Mouse (Mus musculus) forebrain, embryonic 11.5 days (tissue): ENCODE measurements around the gene Gm13691. TPM values are rescaled to one million over a fixed set of nuclear protein-coding genes. Genes with fewer than 3 reads are reported as not detected.
"Not testable (repeated sequence)": the region's sequence is repeated elsewhere in the genome, so short reads cannot be mapped to it uniquely, and the experiment has no call there.

Experiments used
- ATAC-seq: fragments of 200-750 bp; cut with Nextera tagmentation; replicated peaks from 2 replicates; pipeline ENCODE4 v1.8.0; 2017; ENCODE audit warnings: moderate TSS enrichment; ENCODE audit not compliant: low FRiP score
- DNase-seq: peaks from one replicate; pipeline ENCODE4 v3.0.0-alpha.2; 2017; ENCODE audit warnings: low spot score
- H3K27ac ChIP-seq: fragments of 300-500 bp; sonication (generic); 2 replicates; pipeline ENCODE4 v1.5.1; 2014; ENCODE audit warnings: low read depth, low read length
- H3K27me3 ChIP-seq: fragments of 300-500 bp; sonication (generic); 2 replicates; pipeline ENCODE4 v1.6.1; 2014; ENCODE audit warnings: mild to moderate bottlenecking, low read length, mixed read lengths; ENCODE audit not compliant: control insufficient read depth, insufficient read depth
- H3K36me3 ChIP-seq: fragments of 300-500 bp; sonication (generic); 2 replicates; pipeline ENCODE4 v1.6.1; 2014; ENCODE audit warnings: mild to moderate bottlenecking, low read length, moderate library complexity, mixed read lengths; ENCODE audit not compliant: control insufficient read depth, insufficient read depth
- H3K4me1 ChIP-seq: fragments of 300-500 bp; sonication (generic); replicated peaks from 2 replicates; pipeline ENCODE4 v1.6.1; 2014; ENCODE audit warnings: low read length, mixed read lengths; ENCODE audit not compliant: control insufficient read depth, insufficient read depth
- H3K4me2 ChIP-seq: fragments of 300-500 bp; sonication (generic); 2 replicates; pipeline ENCODE4 v1.6.1; 2014; ENCODE audit warnings: low read depth, mild to moderate bottlenecking, low read length, moderate library complexity, mixed read lengths; ENCODE audit not compliant: severe bottlenecking
- H3K4me3 ChIP-seq: fragments of 300-500 bp; sonication (generic); 2 replicates; pipeline ENCODE4 v1.5.1; 2014; ENCODE audit warnings: low read depth, low read length
- H3K9ac ChIP-seq: fragments of 300-500 bp; sonication (generic); 2 replicates; pipeline ENCODE4 v1.6.1; 2014; ENCODE audit warnings: low read length
- H3K9me3 ChIP-seq: fragments of 300-500 bp; sonication (generic); 2 replicates; pipeline ENCODE4 v1.6.1; 2016; ENCODE audit warnings: low read length, mixed read lengths; ENCODE audit not compliant: control insufficient read depth
- WGBS: fragments of 180-500 bp; shearing (Covaris S2); extraction: QIAGEN DNeasy Blood & Tissue Kit; methylation state at CpG from one replicate; pipeline ENCODE4 v1.1.7; 2014; 5-methylcytosine and 5-hydroxymethylcytosine counted together
- polyA plus RNA-seq: library from polyadenylated mRNA; unstranded; fragments of >200 nt; fragmentation: Nextera tagmentation; extraction: Ambion mirVana; gene quantifications from 2 replicates; pipeline ENCODE4 v1.2.1, GENCODE M21; 2014

The Gm13691 gene
- polyA plus RNA-seq, 1 experiment from 2014 or later = not detected

DNA sequence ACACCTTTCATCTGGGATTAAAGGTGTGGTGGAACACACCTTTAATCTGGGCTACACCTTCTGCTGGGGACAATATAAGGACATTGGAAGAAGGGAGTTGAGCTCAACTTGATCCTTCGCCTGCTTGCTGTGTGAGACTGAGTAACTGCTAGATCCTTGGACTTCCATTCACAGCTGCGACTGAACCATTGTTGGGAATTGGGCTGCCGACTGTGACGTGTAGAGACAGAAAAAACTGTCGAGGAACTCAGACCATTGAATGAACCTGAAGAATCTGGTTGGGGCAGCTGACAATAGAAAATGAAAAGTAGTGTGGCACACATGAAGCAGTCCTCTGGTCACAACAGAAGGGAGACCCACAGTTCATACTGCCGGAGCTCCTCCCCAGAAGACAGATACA is 5.9 kb upstream of the Gm13691 start, which contains the start of gene Gm13697:
TSS of gene Gm13697 (plus strand) at position 301 of the 400 bp plus-strand sequence.
- not testable (repeated sequence) for H3K27me3 ChIP-seq, ATAC-seq

DNA sequence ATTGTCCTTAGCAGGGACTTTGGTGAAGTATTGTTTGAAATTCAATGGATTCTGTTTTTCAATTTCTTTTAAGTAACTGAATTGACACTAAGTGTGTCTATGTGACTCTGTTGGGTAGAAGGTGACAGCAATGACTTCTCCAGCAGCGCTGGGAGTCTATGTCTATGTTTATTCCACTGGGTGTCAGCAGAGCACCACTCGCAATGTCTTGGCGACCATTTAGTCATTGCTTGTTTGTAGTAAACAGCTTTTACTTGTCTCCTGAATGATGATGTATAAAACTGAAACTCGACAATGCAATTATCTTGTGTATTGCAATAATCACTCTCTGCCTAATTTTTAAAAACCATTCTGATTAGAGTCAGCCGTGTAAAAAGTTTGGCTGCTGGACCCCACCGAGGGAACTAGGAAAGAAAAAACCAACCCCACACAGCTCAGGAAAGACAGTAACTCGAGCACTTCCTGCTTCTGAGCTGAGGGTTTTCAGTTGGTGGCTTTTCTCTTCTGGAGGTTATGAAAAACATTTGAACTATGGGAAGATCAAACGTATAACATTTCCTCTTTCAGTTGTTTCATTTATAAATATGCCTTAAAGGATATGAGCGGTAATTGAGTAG is 3.4 kb downstream of the Gm13691 start:
- not testable (repeated sequence) for H3K4me3 ChIP-seq, ATAC-seq, H3K36me3 ChIP-seq, H3K9me3 ChIP-seq, H3K27me3 ChIP-seq, H3K9ac ChIP-seq, DNase-seq, H3K4me2 ChIP-seq, H3K27ac ChIP-seq, H3K4me1 ChIP-seq
- WGBS = 64% methylated on average over 7 of the region's 9 CpGs

More for the DNA sequence above, 5.9 kb upstream of the Gm13691 start, which contains the start of gene Gm13697:
- WGBS = no CpG with 5 or more reads among the region's 6 CpGs
- H3K4me1 ChIP-seq, H3K9ac ChIP-seq, H3K4me3 ChIP-seq, H3K36me3 ChIP-seq, H3K27ac ChIP-seq, DNase-seq, H3K4me2 ChIP-seq, H3K9me3 ChIP-seq: not testable (repeated sequence)

DNA sequence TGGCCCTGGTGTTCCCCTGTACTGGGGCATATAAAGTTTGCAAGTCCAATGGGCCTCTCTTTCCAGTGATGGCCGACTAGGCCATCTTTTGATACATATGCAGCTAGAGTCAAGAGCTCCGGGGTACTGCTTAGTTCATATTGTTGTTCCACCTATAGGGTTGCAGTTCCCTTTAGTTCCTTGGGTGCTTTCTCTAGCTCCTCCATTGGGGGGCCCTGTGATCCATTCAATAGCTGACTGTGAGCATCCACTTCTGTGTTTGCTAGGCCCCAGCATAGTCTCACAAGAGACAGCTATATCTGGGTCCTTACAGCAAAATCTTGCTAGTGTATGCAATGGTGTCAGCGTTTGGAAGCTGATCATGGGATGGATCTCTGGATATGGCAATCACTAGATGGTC is 4.2 kb downstream of the Gm13691 start:
- not testable (repeated sequence) for H3K4me3 ChIP-seq, DNase-seq, H3K4me2 ChIP-seq, H3K27ac ChIP-seq, H3K4me1 ChIP-seq, H3K36me3 ChIP-seq, H3K9ac ChIP-seq, ATAC-seq, H3K27me3 ChIP-seq, H3K9me3 ChIP-seq
- WGBS = no CpG with 5 or more reads among the region's 3 CpGs

DNA sequence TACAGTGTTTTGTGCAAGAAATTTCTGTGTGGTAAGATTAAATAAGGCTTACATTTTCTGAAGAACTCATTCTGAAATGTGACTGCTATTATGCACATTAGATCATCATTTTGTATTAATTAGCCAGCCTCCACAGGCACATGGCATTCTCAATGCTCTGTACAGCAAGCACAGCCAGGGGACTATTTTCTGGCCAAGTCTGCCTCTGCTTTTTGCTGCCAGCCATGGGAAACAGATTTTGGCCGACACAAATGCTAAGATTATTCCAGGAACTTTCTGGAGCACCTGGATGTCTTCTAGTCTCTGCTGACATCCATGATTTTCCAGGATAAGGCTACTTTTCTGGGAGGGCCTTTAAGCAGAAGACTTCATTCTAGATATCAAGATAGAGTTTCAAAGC is 18.6 kb downstream of the Gm13691 start:
- Histone ChIP-seq H3K27ac (no peak overlapping the region), H3K27me3 (no peaks in the 10 kb centered on the region), H3K9ac (no peak overlapping the region), H3K4me1 (no peaks in the 10 kb centered on the region), H3K36me3 (no peaks in the 10 kb centered on the region), H3K4me3 (no peak overlapping the region), H3K4me2 (no peak overlapping the region), H3K9me3 (no peaks in the 10 kb centered on the region)
- ATAC-seq (no peak), DNase-seq (no peak)
- 88% methylated on average over 1 of the region's 1 CpGs for WGBS

GRCm38 (mm10) chr2:84009818-84010217 is 19.5 kb downstream of the Gm13691 start:
- Histone ChIP-seq H3K9ac (no peak overlapping the region), H3K4me1 (no peaks in the 10 kb centered on the region), H3K4me2 (no peak overlapping the region), H3K36me3 (no peaks in the 10 kb centered on the region), H3K27me3 (no peaks in the 10 kb centered on the region), H3K4me3 (no peak overlapping the region), H3K27ac (no peak overlapping the region), H3K9me3 (no peaks in the 10 kb centered on the region)
- 86% methylated on average over 3 of the region's 3 CpGs for WGBS
- DNase-seq = no peak
- ATAC-seq = no peak

DNA sequence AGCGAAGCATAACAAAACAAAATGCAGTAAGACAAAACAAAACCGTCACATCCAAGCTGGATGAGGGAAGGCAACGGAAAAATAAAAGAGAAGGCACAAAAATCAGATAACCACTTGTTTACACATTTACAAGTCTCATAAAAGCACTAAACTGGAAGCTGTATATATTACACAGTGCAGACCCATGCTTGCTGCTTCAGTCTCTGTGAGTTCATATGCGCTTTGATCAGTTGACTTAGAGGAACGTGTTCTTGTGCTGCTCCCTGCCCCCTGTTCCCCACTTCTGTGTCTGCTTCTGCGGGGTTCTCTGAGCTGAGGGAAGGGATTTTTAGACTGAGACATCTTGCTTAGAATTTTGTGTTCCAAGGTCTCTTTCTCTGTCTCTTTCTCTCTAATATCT is 24.2 kb downstream of the Gm13691 start:
- Histone ChIP-seq H3K9ac (no peak overlapping the region), H3K27ac (no peak overlapping the region), H3K4me2 (no peak overlapping the region), H3K27me3 (no peaks in the 10 kb centered on the region), H3K36me3 (no peaks in the 10 kb centered on the region), H3K9me3 (no peaks in the 10 kb centered on the region), H3K4me3 (no peak overlapping the region), H3K4me1 (no peaks in the 10 kb centered on the region)
- DNase-seq (no peak), ATAC-seq (no peak)
- WGBS = 78% methylated on average over 6 of the region's 6 CpGs

- ATAC-seq, H3K4me2 ChIP-seq, H3K4me3 ChIP-seq, H3K27ac ChIP-seq, H3K9ac ChIP-seq, H3K27me3 ChIP-seq, H3K9me3 ChIP-seq, H3K36me3 ChIP-seq, H3K4me1 ChIP-seq, DNase-seq: not testable (repeated sequence)
- 86% methylated on average over 5 of the region's 5 CpGs for WGBS
These were observed 25.9 kb downstream of the Gm13691 start for GRCm38 (mm10) chr2:84016291-84016690.

DNA sequence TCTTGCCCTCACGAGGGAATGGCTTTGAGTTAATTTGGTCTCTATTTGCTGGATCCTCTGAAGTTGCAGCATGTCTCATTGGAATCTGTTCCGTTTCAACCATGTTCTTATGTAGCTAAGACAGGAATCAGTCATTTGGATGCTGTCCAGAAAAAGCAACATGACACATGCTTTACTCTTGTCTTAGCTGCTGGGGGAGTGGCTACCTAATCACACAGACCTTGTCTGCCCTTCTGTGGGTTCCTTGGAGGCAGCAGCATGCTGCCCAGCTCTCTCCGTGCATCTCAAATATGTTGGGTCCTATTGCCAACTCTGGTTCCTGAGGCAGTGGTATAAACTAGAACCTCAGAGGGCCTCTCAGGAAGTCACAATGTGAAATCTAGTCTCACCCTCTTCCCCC is 28.0 kb downstream of the Gm13691 start:
- Histone ChIP-seq H3K4me1 (no peaks in the 10 kb centered on the region), H3K27me3 (no peaks in the 10 kb centered on the region), H3K4me2 (no peak overlapping the region), H3K27ac (no peak overlapping the region), H3K36me3 (no peaks in the 10 kb centered on the region), H3K4me3 (no peak overlapping the region), H3K9ac (no peak overlapping the region), H3K9me3 (no peaks in the 10 kb centered on the region)
- no peak for ATAC-seq
- WGBS = 82% methylated on average over 3 of the region's 3 CpGs
- DNase-seq = no peak
